Mouse (Mus musculus): ENCODE measurements around the gene Lrch4. TPM values are rescaled to one million over a fixed set of nuclear protein-coding genes. Genes with fewer than 3 reads are reported as not detected.

The Lrch4 gene
- total RNA-seq (2015; ENCODE audit: low replicate concordance) (46.9 and 75.0 TPM in 2 replicates), total RNA-seq (2017; ENCODE audit: low replicate concordance) (32.0 and 37.7 TPM in 2 replicates)

- ATAC-seq (replicated peaks; ENCODE audit: low FRiP score, poor library complexity, severe bottlenecking), result peak; percentile 90
Measured at GRCm38 (mm10) chr5:137628498-137629305, at the start of gene Lrch4, which contains the start of the genes Fbxo24 and Gm20605. Lrch4 (plus strand) TSS chr5:137629121. Fbxo24 (minus strand) TSS chr5:137629002. Gm20605 (plus strand) TSS chr5:137629175.

DNA sequence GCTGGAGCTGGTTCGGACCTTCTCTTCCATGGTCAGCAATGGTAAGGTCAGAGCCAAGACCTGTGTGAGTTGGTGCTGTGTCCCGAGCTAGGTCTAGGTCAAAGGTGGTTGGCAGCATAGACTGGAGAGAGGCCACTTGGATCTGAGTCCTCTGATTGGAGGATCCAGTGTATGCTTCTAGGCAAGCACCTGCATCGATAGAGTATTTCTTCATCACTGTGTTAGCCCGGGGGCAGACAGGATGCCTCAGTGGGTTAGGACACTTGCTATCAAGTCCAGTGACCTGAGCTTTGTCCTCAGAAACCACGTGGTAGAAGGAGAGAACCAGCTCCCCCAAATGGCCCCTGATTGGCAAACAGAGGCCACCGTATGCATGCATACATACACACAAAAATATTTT is 48.7 kb upstream of the Lrch4 start:
- no peak for ATAC-seq (replicated peaks; ENCODE audit: low FRiP score, poor library complexity, severe bottlenecking)

GRCm38 (mm10) chr5:137582702-137583101 is 46.2 kb upstream of the Lrch4 start:
- ATAC-seq (replicated peaks; ENCODE audit: low FRiP score, poor library complexity, severe bottlenecking), result no peak

DNA sequence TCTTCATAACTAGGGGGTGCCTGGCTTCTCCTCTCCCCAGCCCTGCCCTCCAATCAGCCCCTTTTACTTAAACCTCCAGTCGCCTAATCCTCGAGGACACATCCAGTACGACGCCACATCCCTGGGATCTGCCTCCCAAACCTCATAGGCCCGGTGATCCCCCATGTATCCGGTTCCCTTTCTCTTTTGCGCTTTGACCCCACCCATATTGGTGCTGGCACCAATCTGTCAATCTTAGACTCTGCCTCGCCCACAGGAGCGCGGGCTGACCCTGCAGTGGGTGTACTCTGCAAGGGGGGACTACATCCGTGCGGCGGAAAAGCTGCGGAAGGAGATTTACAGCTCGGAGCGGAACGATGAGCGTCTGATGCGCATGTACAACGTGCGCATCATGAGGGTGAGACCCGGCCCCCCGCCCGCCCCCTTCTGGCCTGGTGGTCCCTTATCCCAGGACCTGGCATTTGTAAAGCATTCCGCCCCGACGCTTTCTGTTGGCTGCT is 45.2 kb upstream of the Lrch4 start:
- no peak for ATAC-seq (replicated peaks; ENCODE audit: low FRiP score, poor library complexity, severe bottlenecking)

DNA sequence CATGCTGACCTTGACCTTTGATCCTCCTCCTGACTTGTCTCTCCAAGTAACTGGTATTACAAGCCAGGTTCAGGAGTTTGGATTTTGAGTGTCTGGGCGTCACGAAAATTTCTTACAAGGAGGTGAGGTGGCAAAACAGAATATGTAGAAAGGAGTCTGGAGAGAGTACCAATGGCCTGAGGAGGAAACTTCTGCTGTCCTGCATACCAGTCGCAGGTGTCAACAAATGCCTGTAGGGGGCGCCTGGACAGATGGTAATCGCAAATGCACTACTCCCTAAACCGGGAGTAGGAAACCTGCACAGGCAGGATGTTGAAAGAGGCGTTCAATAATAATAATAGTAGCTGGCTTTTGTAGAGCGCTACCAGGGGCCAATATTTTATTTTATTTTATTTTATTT is 43.9 kb upstream of the Lrch4 start:
- ATAC-seq (replicated peaks; ENCODE audit: low FRiP score, poor library complexity, severe bottlenecking), result peak; percentile 64; the same call in 1 of the 2 replicates

DNA sequence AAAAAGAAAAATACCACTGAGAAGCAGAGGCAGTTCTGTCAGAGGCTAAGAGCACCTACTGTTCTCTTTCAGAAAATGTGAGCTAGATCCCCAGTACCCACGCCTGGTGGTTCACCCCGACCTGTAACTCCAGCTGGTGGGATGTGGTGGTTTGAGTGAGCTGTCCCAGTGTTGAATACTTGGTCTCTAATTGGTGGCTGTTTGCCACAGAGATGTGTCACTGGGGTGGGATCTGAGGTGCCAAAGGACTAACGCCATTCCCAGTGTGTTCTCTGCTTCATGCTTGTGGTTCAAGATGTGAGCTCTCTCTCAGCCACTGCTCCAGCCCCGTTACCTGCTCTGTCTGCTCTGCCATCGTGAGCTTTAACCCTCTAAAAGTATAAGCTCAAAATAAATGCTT is 38.4 kb upstream of the Lrch4 start:
- ATAC-seq (replicated peaks; ENCODE audit: low FRiP score, poor library complexity, severe bottlenecking), result no peak

- ATAC-seq (replicated peaks; ENCODE audit: low FRiP score, poor library complexity, severe bottlenecking), result no peak
Measured at GRCm38 (mm10) chr5:137595921-137596320, 33.0 kb upstream of the Lrch4 start.

DNA sequence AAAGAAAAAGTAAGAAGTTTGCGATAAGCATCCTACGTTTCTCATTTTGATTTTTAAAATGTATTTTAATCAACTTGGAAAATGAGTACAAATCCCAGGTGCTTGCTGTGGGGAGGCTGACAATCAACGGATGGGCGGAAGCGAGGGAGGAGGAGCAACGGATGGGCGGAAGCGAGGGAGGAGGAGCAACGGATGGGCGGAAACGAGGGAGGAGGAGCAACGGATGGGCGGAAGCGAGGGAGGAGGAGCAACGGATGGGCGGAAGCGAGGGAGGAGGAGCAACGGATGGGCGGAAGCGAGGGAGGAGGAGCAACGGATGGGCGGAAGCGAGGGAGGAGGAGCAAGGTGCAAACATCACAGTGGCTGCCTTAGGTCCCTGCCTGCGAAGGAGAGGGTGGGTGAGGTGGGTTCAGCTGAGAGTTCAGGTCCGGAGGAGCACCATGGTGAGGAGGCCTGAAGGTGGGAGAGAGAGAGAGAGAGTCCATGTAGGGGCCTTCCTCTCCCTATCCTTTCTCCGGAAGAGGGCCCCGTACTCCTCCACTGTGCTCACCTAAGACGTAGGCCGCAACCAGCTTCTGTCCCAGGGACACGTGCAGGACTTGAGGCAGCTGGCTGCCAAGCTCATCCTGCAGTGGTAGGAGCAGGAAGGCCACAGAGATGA is 32.2 kb upstream of the Lrch4 start:
- ATAC-seq (replicated peaks; ENCODE audit: low FRiP score, poor library complexity, severe bottlenecking), result no peak

- no peak for ATAC-seq (replicated peaks; ENCODE audit: low FRiP score, poor library complexity, severe bottlenecking)
Measured at GRCm38 (mm10) chr5:137597625-137598024, 31.3 kb upstream of the Lrch4 start.

DNA sequence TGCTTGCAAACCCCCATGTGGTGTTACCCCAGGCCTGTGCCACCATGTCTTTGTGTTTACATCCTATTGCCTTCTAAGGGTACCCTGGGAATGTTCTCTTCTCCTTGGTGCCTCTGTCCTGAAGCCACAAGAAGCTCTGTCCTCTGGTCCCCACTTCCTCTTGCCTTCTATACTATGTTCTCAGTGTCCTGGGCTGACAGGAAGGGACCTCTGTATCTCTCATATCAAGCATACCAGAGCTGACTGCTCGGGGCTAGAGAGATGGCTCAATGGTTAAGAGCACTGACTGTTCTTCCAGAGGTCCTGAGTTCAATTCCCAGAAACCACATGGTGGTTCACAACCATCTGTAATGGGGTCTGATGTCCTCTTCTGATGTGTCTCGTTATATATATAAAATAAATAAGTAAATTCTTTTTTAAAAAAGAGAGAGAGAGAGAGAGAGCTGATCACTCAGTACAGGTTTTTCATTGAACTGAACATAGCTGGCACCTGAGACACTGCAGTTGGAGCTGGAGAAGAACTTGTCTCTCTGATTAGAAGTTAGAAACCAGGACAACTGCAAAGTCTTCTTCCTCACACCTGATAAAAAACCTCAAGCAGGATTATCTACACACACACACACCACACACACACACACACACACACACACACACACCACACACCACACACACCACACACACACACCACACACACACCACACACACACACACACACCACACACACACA is 30.7 kb upstream of the Lrch4 start:
- no peak for ATAC-seq (replicated peaks; ENCODE audit: low FRiP score, poor library complexity, severe bottlenecking)

GRCm38 (mm10) chr5:137599600-137599999 is 29.3 kb upstream of the Lrch4 start:
- no peak for ATAC-seq (replicated peaks; ENCODE audit: low FRiP score, poor library complexity, severe bottlenecking)

GRCm38 (mm10) chr5:137600281-137600618 is 28.7 kb upstream of the Lrch4 start:
- ATAC-seq (replicated peaks; ENCODE audit: low FRiP score, poor library complexity, severe bottlenecking), result peak; percentile 35

GRCm38 (mm10) chr5:137600619-137601364 is 28.1 kb upstream of the Lrch4 start, which contains the start of gene Mospd3:
Mospd3 (minus strand) TSS chr5:137601058.
- ATAC-seq (replicated peaks; ENCODE audit: low FRiP score, poor library complexity, severe bottlenecking), result peak; percentile 91

GRCm38 (mm10) chr5:137601365-137601729 is 27.6 kb upstream of the Lrch4 start:
- peak; percentile 9; the same call in 1 of the 2 replicates for ATAC-seq (replicated peaks; ENCODE audit: low FRiP score, poor library complexity, severe bottlenecking)

DNA sequence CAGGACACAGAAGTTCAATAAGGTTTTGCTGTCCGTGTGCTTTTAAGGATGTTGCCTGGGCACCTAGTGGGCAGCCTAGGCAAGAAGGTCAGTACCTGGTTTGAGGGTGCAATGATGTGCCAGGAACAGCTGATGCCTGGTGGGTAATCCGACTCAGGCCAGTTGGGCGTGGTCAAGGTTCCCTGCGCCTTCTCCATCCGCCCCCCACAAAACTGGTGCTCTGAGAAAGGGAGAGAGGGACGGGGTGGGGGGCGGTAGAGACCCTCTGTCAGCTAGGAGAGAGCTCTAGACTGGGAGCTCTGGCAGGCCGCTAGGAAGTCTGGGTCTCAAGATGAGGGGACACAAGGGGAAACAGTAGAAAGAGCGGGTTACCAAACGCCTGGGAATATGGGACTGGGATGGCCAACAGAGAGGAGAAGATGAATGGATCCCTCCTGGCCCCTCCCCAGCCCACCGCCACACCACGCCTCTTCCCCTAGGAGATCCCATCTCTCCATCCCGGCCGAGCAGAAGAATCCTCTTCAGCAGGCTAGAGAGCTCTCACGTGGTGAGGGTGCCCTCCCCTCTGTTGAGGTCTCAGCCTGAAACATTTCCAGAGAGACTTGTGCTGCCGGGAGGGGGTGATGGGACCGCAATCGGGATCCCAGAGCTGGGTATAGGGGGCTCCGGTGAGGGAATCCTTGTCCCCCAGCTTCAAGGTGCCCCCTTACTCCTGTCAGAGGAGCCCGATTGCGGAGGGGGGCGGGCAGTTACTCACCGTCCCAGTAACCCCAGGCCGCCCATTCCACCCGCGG is 20.9 kb upstream of the Lrch4 start:
- no peak for ATAC-seq (replicated peaks; ENCODE audit: low FRiP score, poor library complexity, severe bottlenecking)

GRCm38 (mm10) chr5:137608654-137609190 is 20.2 kb upstream of the Lrch4 start:
- no peak for ATAC-seq (replicated peaks; ENCODE audit: low FRiP score, poor library complexity, severe bottlenecking)

DNA sequence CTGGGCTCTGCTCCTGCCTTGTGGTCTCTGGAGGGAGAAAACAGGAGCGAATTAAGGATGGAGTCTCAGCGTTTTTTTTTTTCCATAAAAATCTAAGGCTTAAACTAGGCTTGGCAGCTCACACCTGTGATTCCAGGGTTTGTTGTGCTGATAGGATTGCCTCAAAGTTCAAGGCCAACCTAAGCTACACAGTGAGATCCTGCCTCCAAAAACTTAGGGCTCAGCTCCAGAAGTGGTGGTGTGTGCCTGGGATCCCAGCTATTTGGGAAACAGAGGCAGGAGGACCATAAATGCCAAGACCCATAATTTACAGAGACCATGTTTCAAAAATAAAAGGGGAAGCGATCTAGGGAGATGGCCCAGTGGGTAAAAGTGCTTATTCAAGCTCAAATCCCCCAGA is 19.6 kb upstream of the Lrch4 start:
- ATAC-seq (replicated peaks; ENCODE audit: low FRiP score, poor library complexity, severe bottlenecking), result no peak

DNA sequence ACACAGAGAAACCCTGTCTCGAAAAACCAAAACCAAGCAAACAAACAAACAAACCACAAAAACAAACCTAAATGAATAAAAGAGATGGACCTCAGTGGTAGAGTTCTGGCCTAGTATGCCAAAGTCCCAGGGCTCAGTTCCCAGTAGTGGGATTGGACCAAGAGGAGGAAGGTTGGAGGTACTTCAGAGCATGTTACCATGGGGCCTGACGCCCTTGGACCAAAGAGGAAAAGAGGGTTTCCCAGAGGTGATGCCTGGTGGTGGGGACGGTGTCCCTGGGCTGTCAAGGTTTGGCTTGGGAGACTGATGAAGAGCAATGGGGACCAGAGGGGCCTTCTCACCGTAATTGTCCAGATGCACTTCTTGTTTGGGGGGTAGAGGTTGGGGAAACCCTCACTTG is 18.9 kb upstream of the Lrch4 start:
- no peak for ATAC-seq (replicated peaks; ENCODE audit: low FRiP score, poor library complexity, severe bottlenecking)
